Mouse (Mus musculus) limb, embryonic 15.5 days (tissue): ENCODE data around the gene Nip7. TPM values are rescaled to one million over a fixed set of nuclear protein-coding genes. Genes with fewer than 3 reads are reported as not detected.

ENCODE experiments used
- ATAC-seq: fragments of 200-750 bp; cut with Nextera tagmentation; 2 replicates; pipeline ENCODE4 v1.8.0; 2017; ENCODE audit warnings: low read depth, moderate TSS enrichment; ENCODE audit not compliant: insufficient number of reproducible peaks, low FRiP score, low TSS enrichment
- H3K27ac ChIP-seq: fragments of 300-500 bp; sonication (generic); 2 replicates; pipeline ENCODE4 v1.5.1; 2015; ENCODE audit warnings: moderate library complexity, mild to moderate bottlenecking, inconsistent platforms
- H3K27me3 ChIP-seq: fragments of 300-500 bp; sonication (generic); 2 replicates; pipeline ENCODE4 v1.6.1; 2015; ENCODE audit warnings: inconsistent platforms
- H3K36me3 ChIP-seq: fragments of 300-500 bp; sonication (generic); 2 replicates; pipeline ENCODE4 v1.6.1; 2015; ENCODE audit warnings: inconsistent platforms
- H3K4me1 ChIP-seq: fragments of 300-500 bp; sonication (generic); 2 replicates; pipeline ENCODE4 v1.6.1; 2015; ENCODE audit warnings: inconsistent platforms
- H3K4me2 ChIP-seq: fragments of 300-500 bp; sonication (generic); 2 replicates; pipeline ENCODE4 v1.6.1; 2015; ENCODE audit warnings: mild to moderate bottlenecking, inconsistent platforms
- H3K4me3 ChIP-seq: fragments of 300-500 bp; sonication (generic); 2 replicates; pipeline ENCODE4 v1.5.1; 2015; ENCODE audit warnings: mild to moderate bottlenecking, inconsistent platforms
- H3K9ac ChIP-seq: fragments of 300-500 bp; sonication (generic); 2 replicates; pipeline ENCODE4 v1.6.1; 2015; ENCODE audit warnings: inconsistent platforms
- H3K9me3 ChIP-seq: fragments of 300-500 bp; sonication (generic); 2 replicates; pipeline ENCODE4 v1.6.1; 2016; ENCODE audit warnings: inconsistent platforms
- WGBS: fragments of 180-500 bp; shearing (Covaris S2); methylation state at CpG from one replicate; pipeline ENCODE4 v1.1.7; 2015; 5-methylcytosine and 5-hydroxymethylcytosine counted together
- microRNA-seq: library from miRNA; unstranded; fragments of <30 nt; microRNA quantifications from one replicate; pipeline ENCODE4, GENCODE M21; 2016
- polyA plus RNA-seq: library from polyadenylated mRNA; unstranded; fragments of >200 nt; fragmentation: Nextera tagmentation; extraction: Ambion mirVana; gene quantifications from 2 replicates; pipeline ENCODE4 v1.2.1, GENCODE M21; 2015

Nip7 gene
- polyA plus RNA-seq, 1 experiment from 2014 or later: 82.9 TPM

DNA sequence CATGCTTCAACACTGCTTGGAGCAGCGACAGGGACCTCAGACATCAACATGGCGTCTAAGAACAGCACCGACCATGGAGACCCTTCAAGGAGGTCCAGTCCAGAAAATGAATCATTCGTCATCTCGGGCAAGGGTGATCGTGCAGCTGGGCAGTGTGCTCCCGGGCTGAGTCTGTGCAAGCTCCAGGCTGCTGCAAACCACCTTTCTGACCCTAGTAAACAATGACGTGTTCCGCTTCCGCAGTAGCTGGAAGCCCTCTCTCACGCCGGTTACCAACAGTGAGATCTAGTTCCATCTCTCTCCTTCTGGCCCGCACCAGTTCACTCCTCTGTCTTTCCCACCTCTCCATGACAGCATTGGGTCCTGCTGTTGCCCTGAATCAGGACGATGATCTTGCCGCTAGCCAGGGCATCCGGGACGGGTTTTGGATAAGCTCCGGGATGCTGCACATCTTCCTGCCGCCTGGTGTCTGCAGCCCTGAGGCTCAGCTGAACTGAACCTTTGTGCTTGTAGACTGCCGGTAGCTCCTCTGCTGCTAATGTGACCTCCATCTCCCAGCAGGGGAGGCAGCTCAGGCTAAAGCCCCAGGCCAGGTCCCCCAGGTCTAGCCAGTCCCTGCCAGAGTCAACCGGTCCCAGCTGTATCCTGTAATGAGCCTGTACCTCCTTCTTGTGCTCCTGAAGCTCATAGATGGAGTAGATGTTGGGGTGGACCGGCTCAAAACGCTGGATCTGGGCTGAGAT lies 52.5 kb downstream of the Nip7 start:
- 77% methylated on average over 23 of the region's 23 CpGs for WGBS
- peaks cover 11% of the 10 kb centered on the region for H3K4me1 ChIP-seq
- ATAC-seq: no peak
- H3K36me3 ChIP-seq: no peaks in the 10 kb centered on the region
- no peaks in the 10 kb centered on the region for H3K27me3 ChIP-seq
- no peak overlapping the region for H3K27ac ChIP-seq
- H3K9me3 ChIP-seq: no peaks in the 10 kb centered on the region
- no peak overlapping the region for H3K9ac ChIP-seq
- H3K4me3 ChIP-seq: no peak overlapping the region
- H3K4me2 ChIP-seq: no peak overlapping the region

DNA sequence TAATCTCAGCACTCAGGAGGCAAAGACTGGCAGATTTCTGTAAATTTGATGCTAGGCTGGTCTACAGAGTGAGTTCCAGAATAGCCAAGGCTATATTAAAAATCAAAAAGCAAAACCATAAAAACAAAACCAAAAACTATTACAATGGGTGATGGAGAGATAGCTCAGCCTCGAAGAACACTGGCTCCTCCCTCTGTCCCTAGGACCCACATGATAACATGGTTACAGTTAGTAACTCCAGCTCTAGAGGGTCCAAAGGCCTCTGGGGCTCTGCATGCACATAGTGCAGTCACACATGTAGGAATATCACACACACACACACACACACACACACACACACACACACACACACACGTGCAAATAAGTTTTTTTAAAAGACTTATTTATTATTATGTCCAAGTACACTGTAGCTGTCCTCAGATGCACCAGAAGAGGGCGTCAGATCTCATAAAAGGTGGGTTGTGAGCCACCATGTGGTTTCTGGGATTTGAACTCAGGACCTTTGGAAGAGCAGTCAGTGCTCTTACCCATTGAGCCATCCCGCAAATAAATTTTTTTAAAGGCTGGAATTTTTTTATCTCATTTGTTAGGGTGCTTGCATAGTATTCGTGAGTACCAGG lies 53.2 kb downstream of the Nip7 start:
- Histone ChIP-seq H3K36me3 (no peaks in the 10 kb centered on the region), H3K9me3 (no peaks in the 10 kb centered on the region), H3K9ac (no peak overlapping the region), H3K27me3 (no peaks in the 10 kb centered on the region), H3K27ac (no peak overlapping the region), H3K4me3 (no peak overlapping the region), H3K4me1 (peaks cover 19% of the 10 kb centered on the region), H3K4me2 (no peak overlapping the region)
- ATAC-seq: no peak
- WGBS: 78% methylated on average over 5 of the region's 5 CpGs

Small RNA genes within 50 kb of the gene (microRNA-seq; reads per million reads assigned to microRNA genes)
- 0.82 reads per million for gene Mir7075

Other genes starting within 250 kb of the Nip7 start
- gene Has3, start 186.6 kb upstream of the Nip7 start, polyA plus RNA-seq: 0.42 and 0.76 TPM in 2 replicates
- gene Utp4, start 163.2 kb upstream of the Nip7 start, polyA plus RNA-seq: 62.5 and 64.0 TPM in 2 replicates
- gene Sntb2, start 121.1 kb upstream of the Nip7 start, polyA plus RNA-seq: 14.9 and 17.8 TPM in 2 replicates
- gene Vps4a, start 25.7 kb upstream of the Nip7 start, polyA plus RNA-seq: 71.3 and 79.3 TPM in 2 replicates
- gene Pdf, start 8.3 kb upstream of the Nip7 start, polyA plus RNA-seq: 43.8 and 47.2 TPM in 2 replicates
- gene Cog8, start 188 bp upstream of the Nip7 start, polyA plus RNA-seq: 37.1 and 39.9 TPM in 2 replicates
- gene Tmed6, start 8.8 kb downstream of the Nip7 start, polyA plus RNA-seq: not detected in 2 replicates
- gene Terf2, start 39.7 kb downstream of the Nip7 start, polyA plus RNA-seq: 16.5 and 18.2 TPM in 2 replicates
- gene Cyb5b, start 93.8 kb downstream of the Nip7 start, polyA plus RNA-seq: 74.5 and 76.8 TPM in 2 replicates
- 17.7 and 22.0 TPM in 2 replicates for gene Nfat5, start 236.6 kb downstream of the Nip7 start, polyA plus RNA-seq